Mouse (Mus musculus): Measurements from ENCODE around the gene Jmjd4. TPM values are rescaled to one million over a fixed set of nuclear protein-coding genes. Genes with fewer than 3 reads are reported as not detected.

Gene Jmjd4
- 2.7 and 3.5 TPM in 2 replicates for polyA plus RNA-seq (2012; rRNA removed)

DNA sequence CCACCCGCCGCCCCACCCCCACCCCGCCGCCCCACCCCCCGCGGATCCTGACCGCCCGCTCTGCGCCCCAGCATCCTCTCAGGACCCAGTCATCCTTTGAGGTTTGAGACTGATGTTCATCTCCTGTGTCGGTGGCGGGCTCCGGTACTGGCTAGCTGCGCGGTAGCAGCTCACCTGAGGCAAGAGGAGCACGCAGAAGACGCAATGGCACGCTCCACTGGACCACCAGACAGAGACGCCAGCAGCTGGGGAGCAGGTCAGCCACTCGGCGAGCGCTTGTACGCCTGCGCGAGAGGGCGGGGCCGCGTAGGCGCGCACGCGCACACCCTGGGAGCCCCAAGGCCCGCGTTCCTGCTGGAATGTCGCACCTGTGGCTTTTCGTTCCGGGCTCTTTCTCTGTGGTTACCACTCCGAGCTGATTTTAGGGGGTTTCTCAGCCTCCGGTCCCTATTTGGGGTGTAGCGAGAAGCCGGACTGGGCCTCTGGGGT, at the start of gene Jmjd4:
Jmjd4 (plus strand) TSS at position 305 of the 489 bp plus-strand sequence.

DNA sequence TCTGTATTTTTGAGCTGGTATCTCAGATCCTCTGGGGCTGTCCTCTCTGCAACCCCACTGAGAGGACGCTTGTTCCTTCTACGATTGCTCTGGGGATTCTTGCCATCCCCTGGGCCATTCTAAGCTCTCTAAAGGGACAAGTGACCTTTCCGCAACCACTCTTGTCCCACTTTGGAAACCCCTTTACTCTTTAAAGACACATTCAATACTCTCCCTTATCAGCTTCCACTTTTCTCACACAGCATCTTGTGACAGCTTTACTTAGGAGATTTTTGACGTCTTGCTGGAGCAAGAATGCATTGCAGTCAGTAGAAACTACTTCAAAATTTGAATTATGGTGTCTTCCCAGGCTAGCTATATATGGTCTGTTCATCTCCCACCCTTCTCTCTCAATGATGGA, 1.2 kb downstream of the Jmjd4 start, which contains the start of gene Snap47:
Snap47 (minus strand) TSS at position 101 of the 400 bp plus-strand sequence.

DNA sequence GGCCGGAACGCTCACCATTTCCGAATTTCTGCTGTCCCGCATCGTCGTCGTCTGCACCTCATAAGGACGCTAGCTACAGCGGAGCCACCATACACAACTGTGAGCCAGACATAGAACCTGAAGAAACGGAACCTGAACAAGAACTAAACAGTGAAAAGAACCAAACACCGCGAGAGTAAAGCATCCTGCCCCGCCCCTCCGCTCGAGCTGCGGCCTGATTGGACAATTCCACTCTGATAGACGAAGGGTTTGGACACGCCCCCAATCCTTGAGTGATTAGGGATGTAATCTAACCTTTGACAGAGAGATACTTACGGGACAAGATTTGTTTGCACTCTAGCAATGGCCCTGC, 22.5 kb downstream of the Jmjd4 start, which contains the start of gene Zfp867:
Zfp867 (minus strand) TSS at position 149 of the 352 bp plus-strand sequence.

Other genes starting within 250 kb of the Jmjd4 start
- 23.3 and 25.0 TPM in 2 replicates for gene Mrpl55, start 247.6 kb upstream of the Jmjd4 start, polyA plus RNA-seq (2012; rRNA removed)
- 23.5 and 24.0 TPM in 2 replicates for gene 2310033P09Rik, start 241.7 kb upstream of the Jmjd4 start, polyA plus RNA-seq (2012; rRNA removed)
- 178 and 203 TPM in 2 replicates for gene Arf1, start 221.8 kb upstream of the Jmjd4 start, polyA plus RNA-seq (2012; rRNA removed)
- 0.02 TPM in 2 replicates for gene Wnt3a, start 159.3 kb upstream of the Jmjd4 start, polyA plus RNA-seq (2012; rRNA removed)
- 0.10 and 0.21 TPM in 2 replicates for gene Wnt9a, start 143.1 kb upstream of the Jmjd4 start, polyA plus RNA-seq (2012; rRNA removed)
- gene Prss38, start 74.4 kb upstream of the Jmjd4 start, polyA plus RNA-seq (2012; rRNA removed) = not detected in 2 replicates
- 11.5 and 13.8 TPM in 2 replicates for gene Snap47, start 1.1 kb downstream of the Jmjd4 start, polyA plus RNA-seq (2012; rRNA removed)
- 0.71 and 0.76 TPM in 2 replicates for gene Zfp867, start 22.4 kb downstream of the Jmjd4 start, polyA plus RNA-seq (2012; rRNA removed)
- 2.2 and 2.6 TPM in 2 replicates for gene Zkscan17, start 76.7 kb downstream of the Jmjd4 start, polyA plus RNA-seq (2012; rRNA removed)
- gene Nlrp3, start 91.5 kb downstream of the Jmjd4 start, polyA plus RNA-seq (2012; rRNA removed) = 0.43 and 0.52 TPM in 2 replicates
- gene Olfr222, start 126.2 kb downstream of the Jmjd4 start, polyA plus RNA-seq (2012; rRNA removed) = not detected in 2 replicates
- gene Olfr223, start 143.2 kb downstream of the Jmjd4 start, polyA plus RNA-seq (2012; rRNA removed) = not detected in 2 replicates
- 14.7 and 16.7 TPM in 2 replicates for gene Mprip, start 211.3 kb downstream of the Jmjd4 start, polyA plus RNA-seq (2012; rRNA removed)

Data from liver, embryonic 14 days (tissue).